Mouse (Mus musculus) gastrocnemius, adult 18-20 months (tissue): ENCODE data around the gene Abca2. TPM values are rescaled to one million over a fixed set of nuclear protein-coding genes. Genes with fewer than 3 reads are reported as not detected.
A peak's percentile ranks its signal among the peaks of the same experiment; 100 is the strongest.

Experiments used
- DNase-seq: peaks from one replicate; pipeline ENCODE4 v3.0.0; 2021; ENCODE audit warnings: low spot score
- total RNA-seq, 2 experiments: library from RNA; stranded (reverse); gene quantifications; 2 replicates each; pipeline ENCODE4 v1.2.3; 2021

The Abca2 gene
- total RNA-seq, 2 experiments from 2014 or later, result 14.1 to 15.5 TPM

DNA sequence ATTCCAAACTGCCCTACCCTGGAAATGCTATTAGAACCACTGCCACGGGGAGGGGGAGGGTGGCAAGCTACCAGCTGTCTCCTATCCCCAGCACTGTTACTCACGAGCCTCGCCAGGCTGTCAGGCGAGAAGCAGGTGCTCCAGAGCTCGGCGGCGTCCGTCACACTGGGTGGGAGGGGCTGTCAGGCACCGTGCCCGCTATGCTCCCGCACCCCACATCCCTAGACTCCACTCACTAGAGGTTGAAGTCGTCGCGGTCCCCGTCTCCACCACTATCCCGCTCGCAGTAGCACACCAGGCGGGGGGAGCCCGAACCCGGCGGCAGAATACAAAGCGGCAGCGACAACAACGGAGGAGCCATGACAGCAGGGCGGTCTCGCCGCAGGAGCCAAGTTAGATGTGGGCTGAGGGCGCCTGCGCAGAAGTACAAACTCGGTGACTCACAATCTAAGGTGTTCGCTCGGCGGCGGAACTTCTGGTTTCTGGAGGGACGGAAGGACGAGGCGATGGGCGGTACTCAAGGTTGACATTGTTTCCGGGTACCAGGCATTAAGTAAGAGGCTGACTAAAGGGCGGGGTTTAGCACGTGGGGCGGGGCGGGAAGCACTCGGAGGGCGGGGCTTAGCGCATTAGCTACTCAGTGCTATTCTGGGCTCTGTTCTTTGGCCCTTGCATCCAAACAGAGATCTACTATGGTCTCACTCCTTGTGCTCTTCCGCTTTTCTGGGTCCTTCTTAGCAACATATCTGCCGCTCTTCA, 32.2 kb downstream of the Abca2 start, which contains the start of gene Paxx:
TSS of gene Paxx (minus strand) at position 544 of the 759 bp plus-strand sequence.
- peak; percentile 94 for DNase-seq

DNA sequence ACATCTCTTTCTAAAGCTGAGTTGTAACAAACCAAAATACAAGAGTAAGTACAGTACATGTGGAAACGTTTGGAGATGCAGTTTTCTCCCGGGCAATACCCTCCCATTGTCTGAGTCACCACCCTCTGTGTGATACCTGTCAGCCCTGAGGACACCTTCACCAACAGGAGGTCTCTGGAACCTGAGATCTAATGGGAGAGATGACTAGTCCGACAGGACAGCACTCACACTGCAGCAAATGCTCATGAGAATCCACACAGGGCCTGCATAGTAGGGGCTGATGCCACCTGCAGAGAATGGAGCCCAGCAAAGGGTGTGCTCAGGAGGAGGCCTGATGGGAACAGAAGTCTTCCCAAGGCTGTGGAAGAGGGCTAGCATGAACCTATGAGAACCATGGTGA, 32.9 kb downstream of the Abca2 start:
- DNase-seq, result no peak

DNA sequence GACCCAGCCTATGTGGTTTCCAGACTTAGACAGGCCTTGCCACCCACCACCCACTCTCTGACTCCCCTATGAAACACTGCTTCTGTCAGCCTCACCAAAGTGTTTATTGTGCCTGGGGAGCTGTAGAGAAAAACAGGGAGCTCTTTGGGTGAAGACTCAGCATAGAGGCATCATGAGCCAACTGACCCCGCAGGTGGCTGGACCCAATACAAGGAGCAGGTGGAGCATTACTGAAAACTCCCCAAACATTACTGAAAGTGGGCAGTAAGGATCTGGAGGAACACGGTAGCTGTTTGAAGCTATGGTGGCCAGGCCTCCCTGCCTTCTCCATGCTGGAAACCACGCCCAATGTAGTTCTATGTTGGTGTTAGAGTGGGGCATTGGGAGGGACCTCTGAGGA, 35.1 kb downstream of the Abca2 start:
- no peak for DNase-seq

DNA sequence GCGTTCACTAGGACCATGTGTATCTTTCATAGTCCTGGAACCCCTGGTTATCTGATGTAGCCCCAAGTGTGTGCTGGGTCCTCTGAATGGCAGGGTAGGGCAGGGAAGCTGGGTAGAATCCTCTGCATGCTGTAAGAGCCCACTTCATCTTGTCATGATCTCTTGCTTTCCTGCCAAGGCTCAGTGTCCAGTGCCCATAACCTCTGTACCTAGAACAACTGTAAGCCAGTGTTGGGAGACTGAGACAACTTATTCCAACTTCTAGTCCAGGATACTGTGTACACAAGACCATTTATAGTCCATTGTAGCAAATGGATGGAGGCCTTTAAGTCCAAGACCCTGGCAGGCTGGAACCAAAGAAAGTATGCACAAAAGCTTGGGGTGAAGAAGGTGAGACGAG, 36.8 kb downstream of the Abca2 start:
- no peak for DNase-seq

DNA sequence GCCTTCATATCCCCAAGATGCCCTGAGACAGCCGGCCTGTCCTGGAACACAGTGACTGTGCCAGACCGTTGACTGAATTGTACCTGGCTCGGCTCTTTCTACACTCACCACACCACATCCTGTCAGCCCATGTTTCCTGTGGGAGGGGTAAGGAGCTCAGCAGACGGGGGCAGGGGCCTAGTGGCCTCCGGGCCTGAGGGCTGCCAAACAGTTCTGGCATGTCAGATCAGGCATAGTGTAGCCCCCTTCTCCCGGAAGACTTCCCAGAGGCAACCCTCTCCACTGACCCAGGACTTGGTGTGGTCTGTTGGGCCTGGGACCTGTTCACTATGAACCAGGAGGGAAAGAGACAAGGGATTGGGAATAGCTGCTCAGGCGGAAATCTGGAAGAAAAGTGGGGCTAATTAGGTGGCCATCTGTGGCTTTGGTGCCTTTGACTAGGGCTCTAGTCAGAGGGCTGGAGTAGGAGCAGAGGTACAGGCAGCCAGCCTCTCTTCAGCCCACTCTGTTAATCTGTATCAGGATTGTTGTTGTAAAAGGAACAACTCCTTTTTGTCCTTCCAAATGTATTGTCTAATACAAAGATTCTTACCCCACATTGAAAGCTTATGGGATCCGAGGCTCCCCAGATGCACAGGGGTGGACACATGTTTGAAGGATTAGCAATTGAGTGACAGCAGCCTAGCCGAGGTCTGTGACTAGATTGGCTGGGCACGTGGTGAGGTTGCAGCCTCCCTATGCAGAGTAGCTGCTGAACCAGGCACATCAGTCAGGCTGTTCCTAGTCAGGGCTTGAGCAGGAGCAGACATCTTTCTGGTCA, 37.5 kb downstream of the Abca2 start:
- DNase-seq, result no peak

DNA sequence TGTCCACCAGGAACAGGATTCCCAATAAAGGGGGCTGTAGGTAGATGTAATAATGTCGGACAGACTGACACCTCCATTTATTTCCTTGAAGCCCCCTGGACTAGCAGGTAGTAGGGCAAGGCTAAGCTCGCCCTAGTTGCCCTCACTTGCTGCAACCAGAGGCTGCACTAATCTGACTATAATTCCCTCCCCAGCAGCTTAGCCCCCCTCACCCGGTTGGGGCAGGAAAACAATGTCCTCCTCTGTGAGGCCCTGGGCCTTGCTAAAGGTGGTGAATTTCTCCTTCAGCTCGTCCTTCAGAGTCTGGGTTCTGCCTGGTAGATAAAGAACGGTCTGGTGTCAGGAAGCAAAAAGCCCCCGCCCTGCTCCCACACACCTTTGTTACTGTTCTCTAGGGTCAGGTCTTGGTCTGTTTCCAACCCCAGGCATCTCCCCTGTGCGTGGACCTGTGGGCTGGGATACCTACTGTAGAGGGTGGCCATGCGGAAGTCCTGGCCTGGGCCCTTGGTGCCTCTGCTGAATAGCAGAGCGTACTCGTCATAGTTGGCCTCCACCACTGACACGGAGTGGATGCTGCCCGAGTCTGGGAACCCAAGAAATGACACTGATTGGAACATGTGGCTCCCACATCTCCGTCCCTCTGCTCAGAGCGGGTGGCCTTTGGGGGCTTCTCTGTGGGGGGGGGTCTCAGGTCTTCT, 39.3 kb downstream of the Abca2 start:
- DNase-seq, result no peak

DNA sequence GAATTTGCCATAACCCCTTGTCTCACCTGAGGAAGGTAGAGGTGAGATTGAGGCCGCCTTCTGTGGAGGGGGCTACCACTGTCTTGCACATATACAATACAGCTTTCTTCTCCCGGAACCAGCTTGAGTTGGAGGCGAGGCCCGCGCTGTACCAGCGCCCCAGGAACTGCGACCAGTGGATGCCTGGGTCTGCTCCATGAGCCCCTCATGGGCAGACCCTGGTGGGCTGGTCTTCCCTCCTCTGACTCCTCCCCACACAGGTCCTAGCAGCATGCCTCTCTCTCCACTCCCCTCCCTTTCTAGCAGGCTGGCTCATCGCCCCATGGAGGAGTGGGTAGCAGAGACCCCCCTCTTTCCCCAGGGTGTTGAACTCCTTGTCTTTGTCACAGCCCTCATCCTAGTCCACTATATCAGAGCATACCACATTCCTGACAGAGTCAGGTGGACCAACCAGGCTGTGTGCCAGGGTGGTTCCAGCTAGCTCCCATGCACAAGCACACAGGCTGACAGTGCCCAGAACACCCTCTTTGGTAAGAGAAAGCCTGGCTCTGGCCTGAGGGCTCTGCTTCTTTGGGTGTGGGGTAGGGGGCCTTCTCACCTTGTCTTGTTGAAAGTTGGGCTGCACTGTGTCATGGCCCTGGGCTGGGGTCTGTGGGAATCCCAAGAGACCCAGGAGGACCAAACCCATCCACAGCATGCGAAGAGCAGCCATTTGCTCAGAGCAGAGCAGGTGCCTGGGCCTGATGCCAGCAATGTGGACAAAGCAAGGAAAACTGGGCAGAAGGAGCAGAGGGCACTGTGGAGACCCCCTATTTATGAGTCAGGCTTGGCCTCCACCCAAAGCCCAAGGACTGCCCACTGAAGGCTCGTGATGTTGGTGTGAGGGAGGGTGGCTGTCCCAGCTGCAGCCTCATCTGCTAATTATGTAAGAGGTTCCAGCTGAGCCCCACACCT, 40.7 kb downstream of the Abca2 start:
- DNase-seq, result no peak

DNA sequence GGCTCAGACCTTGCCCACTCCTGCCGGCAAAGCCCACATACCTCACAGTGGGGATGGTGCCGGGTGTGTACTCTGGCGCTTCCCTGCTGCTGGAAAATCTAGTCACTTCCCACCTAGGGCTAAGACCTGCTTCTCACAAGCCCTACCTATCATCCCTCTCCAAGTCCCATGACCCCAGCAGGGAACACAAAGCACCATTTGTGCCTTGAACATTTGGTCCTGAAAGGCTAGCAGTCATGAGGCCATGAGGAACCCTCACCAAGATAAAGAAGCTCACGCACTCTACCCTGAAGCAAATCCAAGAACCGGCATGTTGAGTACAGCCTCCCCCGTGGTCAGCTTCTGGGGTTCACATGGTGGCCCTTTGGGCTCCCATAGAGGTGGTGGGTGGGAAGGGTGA, 41.5 kb downstream of the Abca2 start, which contains the start of gene Ptgds:
TSS of gene Ptgds (minus strand) at position 78 of the 400 bp plus-strand sequence.
- no peak for DNase-seq

DNA sequence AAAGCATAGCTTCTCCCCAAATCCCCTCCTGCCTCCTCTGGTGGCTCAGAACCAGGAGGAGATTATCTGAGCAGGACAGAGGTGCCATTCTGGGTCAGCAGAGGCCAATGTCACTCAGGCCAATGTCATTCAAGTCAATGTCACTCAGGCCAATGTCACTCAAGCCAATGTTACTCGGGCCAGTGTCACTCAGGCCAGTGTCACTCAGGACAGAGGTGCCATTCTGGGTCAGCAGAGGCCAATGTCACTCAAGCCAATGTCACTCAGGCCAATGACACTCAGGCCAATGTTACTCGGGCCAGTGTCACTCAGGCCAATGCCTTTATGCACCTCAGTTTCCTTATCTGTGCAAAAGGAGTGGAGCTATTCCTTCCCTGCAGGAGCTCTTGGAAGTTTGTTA, 44.0 kb downstream of the Abca2 start:
- DNase-seq, result no peak

DNA sequence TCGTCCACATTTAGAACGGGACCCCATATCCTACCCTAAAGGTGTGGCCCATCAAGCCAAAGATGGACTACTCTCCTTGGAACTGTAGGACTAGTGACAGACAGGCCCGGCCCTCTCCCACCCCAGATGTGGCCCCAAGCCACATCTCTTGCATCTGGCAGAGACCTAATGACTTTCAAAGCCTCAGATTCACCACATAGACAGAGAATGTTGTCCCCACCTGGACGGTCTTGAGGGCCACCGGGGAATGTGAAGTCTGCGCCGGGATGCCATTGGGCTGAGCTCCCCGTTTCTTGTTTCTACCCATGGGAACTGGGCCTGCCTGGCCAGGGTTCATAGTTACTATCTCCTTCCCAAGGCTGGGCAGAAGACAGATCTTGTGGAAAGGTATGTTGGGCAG, 49.0 kb downstream of the Abca2 start:
- no peak for DNase-seq

DNA sequence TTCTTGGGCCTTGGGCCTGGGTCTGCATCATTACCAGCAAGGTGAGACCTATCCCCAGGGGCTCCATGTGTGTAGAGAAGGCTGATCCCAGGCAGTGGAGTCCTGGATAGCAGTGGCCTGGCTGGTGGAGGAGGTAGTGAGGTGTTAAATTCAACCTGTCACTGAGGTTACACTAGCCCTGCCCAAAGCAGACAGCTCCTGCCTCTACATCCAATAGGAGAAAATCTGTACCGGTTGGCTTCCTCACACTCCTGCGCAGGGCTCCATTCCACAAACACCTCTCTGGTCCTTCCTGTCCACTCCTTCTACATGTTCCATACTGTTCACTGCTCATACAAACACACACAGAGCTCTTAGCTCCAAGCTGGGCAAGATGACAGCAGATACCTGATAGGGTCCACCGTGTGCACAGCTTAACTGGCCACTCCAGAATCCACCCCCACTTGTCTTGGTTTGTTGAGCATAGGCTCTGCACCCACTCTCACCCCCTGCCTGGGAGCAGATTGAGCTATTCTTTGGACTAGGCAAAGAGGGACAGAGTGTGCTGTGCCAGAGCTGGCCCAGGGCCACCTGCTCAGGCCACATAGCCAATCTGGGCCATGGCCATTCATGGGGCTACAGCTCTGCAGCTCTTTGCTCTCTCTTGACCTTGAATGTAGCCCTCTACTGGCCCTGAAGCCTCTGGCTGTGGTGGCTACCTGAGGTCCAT, 49.6 kb downstream of the Abca2 start:
- peak; percentile 66 for DNase-seq

DNA sequence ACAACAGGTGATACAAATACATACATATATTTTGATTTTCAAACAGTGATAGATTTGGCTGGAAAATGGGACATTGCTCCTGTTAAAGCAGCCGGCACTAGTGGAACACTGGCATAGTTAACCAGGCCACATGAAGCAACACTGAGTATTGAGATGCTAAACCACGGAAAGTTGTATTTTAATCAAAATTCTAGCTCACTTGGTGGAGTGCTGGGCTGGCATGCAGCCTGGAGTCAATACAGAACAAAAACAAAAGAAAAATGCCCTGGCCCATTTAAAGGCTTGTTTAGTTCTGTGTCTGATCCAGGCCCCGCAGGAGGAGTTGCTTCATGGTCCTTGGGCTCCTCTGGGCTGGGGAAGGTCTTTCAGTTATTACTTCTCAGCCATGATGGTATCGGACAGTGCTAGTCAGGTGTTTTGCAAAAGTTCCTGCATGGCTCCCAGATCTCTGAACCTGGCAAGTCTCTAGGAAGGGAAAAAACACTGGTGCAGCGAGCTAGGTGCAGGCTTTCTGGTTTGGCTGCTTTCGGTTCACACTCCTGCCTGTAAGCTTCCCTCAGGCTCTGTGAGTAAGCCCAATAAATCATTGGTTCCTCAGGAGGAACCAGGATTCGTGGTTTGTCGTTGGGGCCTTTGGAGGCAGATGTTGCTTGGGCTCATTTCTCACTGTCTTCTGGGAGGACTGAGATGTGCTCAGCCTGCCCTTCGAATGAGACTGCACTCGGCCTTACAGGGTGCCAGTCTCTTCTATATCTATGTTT, 51.2 kb downstream of the Abca2 start:
- no peak for DNase-seq

DNA sequence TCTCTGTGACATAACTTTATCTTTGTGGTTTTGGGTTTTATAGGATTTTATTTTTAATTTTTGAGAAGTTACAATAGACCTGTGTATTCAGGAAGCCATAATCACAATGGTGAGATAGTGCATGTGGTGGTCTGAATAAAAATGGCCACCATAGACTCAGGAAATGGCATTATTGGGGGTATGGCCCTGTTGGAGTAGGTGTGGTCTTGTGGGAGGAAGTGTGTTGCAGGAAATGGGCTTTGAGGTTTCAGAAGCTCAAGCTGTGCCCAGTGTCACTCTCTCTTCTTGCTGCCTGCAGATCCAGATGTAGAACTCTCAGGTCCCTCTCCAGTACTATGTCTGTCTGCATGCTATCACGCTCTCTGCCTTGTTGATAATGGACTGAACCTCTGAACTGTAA, 52.0 kb downstream of the Abca2 start:
- no peak for DNase-seq

DNA sequence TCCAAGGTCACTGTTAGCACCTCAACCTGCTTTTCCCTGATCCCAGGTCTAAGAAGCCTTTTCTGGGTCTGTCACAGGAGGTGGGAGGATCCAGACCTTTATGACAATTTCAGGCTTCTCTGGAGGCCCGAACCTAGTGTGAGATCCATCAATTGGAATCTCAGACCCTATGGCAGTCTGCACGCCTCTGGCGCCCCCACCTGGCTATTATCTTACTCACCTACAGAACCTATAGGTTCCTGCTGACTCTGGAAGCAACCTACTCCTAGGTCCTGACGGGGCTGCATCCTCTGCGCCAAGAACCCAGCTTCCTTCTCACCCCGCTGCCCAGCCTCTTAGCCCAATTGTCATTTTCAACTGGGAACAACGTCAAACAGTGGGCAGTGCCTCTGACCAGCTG, 54.5 kb downstream of the Abca2 start:
- no peak for DNase-seq

DNA sequence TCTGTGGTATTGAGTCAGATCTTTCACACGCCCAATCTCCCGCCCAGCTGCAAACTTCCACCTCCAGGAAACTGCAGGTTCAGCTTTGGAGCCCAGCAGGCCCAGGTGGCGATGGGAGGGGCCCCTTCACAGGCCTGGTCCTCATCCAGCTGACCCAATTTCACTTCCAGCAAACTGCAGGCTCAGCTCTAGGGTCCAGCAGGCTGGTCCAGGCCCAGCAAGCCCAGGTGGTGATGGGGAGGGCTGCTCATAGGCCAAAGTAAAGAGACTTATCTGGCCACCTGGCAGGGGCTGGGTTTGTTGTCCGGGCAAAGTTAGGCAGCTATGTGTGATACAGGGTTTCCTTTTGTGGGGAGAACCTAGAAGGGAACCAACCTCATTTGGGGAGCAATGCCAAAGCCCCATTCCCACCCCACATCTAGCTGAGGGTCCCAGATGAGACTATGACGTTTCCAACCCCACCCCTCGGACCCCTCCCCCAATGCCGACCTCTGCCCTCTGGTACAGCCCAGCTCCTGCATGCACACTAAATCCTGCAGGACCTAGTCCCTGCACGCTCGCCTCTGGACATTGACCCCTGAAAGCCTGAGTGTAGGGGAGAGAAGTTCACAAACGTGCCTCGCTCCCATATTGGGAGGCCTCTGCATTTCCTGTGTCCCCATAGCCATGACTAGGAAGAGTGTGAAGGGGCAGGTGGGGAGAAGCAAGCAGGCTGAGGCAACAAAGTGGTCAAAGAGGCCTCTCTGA, 56.6 kb downstream of the Abca2 start:
- peak; percentile 34 for DNase-seq

DNA sequence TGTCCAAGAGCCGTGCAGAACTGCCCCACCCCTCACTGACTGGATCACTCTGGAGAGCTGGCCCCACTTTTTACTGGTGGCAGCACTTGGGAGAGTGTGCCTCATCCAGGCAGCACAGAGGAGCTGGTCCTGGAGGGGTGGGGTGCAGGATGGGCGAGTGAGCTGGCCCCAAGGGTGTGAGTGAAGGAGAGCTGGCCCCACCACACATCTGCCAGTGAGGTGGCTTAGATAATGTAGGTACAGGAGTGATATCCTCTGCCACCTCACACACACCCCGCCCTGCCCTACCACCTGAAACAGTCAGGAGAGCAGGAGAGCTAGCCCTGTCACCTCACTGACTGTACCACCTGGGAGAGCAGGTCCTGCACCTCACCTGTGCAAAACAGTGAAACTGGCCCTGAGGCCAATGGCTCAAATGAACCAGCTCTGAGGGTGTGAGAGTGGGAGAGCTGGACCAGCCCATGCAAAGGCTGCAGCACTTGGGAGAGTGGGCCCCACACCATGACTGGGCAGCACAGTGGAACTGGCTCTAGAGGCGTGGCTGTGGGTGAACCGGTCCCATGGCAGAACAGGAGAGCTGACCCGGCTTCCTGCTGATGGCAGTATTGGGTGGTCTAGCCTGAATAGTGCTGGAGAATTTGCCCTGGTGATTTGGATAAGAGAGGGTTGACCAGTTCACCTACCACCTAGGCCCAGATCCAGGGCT, 59.6 kb downstream of the Abca2 start:
- no peak for DNase-seq

DNA sequence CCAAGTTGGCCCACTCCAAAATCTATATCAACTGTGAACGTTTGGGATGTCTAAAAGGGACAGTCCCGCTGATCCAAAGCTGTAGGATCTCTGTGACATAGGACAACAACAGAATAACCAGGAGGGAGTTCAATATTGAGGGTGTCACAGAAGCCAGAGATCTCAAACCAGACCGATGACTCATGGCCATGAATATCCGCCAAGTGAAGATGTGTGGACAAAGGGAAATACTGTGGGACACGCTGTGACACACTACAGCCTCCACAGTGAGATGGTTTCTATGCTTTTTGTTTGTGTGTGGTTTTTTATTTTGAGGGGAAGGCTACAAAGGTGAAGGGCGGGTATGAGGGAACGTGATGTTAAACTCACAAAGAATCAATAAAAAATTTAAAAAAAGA, 60.2 kb downstream of the Abca2 start:
- DNase-seq, result no peak

DNA sequence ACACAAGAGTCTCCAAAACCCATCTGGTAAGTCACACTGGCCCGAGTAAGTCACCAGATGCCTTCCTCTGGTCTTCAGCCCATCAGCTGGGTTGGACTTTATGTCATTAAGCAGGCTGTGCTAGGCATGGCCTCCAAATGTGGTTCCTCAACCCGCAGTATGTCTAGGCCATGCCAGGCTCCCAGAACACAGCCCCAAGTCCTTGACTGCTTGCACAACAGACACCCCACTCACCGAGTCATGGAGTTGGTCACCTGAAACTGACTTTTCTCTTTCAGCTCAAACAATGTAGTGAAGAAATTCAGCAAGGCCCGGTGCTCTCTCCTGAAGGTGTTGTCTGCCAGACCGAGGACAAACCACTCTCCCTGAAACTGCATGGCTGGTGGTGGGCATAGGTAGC, 64.5 kb downstream of the Abca2 start:
- no peak for DNase-seq
